Mouse (Mus musculus): Measurements from ENCODE around the gene Tspan11.
A peak's percentile ranks its signal among the peaks of the same experiment; 100 is the strongest.

The Tspan11 gene

DNA sequence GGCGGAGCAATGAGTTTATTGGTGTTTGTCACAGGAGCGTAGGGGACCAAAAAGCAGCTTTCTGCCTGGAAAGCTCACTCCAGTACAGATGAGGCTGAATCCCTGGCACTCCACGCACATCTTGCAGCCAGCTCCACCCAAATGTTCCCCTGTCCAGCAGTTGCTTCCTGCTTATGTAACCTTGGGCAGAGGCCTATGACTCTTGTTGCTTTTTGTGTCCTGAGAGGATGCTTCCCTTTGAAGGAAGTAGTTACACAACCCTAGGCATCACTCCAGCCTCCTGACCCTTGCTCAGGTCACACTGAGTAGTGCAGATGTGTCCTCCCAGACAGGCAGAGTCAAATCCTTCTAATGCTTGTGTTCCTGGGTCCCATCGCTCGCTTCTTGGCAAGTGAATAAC lies 46.5 kb downstream of the Tspan11 start:
- DNase-seq (ENCODE audit: low read depth, low spot score): no peak

DNA sequence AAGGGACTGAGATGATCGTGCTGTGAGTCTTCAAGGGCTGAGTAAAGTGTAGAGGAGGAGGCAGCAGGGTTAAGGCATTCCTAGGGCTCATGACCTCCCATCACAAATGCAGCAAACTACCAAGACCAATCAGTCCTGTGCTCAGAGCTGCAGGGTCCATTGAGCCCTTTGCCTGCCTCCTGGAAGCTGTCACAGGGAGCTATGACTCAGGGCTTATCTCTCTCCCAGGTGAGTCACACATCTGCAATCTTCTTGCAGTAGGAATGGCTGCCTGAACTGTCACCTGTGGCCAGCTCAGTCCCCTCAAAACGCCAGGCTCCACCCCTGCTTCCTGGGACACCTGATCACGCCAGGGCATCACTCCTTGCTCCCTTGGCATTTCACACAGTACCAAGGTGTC lies 47.7 kb downstream of the Tspan11 start:
- no peak for DNase-seq (ENCODE audit: low read depth, low spot score)

DNA sequence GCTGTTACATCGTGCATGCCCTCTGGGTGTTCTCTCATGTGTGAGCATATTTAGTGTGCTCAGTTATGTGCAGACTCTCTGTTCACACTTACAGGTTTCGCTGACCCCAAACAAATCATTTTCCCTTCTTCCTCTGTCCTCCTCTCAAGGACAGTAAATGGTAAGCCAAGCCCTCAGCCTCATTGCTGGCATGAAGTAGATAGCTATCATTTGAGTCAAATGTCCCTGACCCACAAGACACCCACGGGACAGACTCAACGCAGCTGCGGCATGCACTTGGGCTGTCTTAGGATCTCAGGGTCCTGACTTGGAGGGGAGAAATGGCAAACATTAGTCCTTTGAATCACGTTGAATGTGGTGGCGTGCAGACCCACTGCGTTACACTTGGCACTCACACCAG lies 55.0 kb downstream of the Tspan11 start:
- no peak for DNase-seq (ENCODE audit: low read depth, low spot score)

DNA sequence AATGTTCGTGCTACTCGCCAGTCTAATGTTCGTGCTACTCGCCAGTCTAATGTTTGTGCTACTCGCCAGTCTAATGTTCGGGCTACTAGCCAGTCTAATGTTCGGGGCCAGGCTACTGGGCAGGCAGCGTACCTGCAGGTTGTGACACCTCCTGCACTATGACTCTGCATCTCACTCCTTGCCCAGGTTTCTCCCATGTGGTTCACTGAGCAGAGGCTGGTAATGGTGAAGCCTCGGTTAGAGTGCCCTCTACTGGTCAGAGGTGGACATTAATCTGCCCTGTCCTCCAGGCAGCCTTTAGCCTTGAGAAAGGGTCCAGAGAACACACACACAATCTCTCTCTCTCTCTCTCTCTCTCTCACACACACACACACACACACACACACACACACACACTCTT lies 58.3 kb downstream of the Tspan11 start:
- peak; percentile 75 for DNase-seq (ENCODE audit: low read depth, low spot score)

DNA sequence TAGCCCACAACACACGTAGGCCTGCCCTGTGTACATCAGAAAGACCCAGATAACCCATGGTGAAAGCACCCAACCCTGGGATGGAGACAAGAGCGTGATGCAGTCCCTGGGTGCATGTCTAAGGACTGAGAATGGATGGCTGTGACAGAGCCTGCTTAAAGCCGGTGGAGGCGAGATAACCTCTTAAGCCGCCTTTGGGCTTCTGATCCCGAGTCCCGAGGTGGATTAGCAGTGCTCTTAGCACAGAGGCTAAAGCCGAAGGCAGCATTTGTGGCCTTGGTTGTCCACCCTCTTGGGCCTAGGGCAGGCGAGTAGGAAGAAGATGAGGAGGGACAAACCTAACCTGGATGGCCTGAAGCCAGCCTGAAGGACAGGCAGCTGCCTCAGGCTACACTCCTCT lies 61.3 kb downstream of the Tspan11 start:
- DNase-seq (ENCODE audit: low read depth, low spot score): peak; percentile 66

DNA sequence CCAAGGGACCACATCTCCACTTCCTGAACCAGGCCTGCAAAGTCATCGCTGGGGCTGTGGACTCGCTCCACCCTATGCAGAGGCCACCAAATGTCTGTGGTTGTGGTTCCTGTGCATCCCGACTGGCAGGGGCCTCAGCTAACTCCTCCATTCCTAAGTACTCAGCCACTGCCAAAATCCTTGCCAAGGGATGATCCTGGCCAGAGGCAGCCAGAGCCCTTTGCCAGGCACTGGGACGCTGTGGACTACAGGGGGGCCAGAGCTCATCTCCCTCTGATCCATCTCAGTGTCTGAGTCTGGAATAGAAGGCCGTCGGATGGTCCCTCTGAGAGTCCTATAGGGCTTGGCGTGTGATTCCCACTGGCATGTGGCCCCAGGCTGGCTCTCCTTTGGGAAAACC lies 62.5 kb downstream of the Tspan11 start:
- DNase-seq (ENCODE audit: low read depth, low spot score): no peak

DNA sequence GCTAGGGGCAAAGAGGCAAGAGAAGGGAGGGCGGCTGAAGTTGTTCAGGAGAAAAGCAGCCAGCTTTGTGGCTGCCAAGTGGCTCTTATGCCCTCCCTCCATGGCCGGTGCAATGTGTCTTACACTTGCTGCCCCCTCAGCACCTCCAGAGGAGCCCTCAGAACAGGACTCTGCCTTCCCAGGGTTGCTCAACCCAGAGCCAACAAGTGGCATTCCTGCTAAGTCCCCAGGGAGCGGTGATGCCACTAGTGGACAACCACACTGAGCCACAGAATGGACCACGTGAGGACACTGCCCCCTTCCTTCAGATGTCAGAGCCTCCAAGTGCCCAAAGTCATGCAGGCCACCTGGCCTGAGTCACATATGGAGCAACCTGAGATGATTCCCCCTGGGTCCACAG lies 65.7 kb downstream of the Tspan11 start:
- no peak for DNase-seq (ENCODE audit: low read depth, low spot score)

DNA sequence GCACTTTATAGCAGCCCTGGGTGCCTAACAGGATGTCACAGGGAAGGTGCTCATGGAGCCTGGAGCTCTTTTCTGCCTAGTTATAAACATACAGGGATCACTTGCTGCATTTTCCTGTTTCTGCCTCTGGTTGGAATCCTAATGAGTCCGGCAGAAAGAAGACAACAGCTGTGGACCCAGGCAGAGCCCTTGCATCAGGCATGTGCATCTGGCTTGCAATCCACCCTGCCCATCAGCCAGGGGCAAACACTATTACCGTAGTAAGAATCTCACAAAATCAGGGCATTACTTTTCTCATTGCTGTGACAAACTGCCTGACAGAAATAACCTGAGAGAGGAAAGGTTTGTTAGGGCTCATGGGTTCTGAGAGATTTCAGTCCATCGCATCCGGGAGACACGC lies 68.8 kb downstream of the Tspan11 start:
- DNase-seq (ENCODE audit: low read depth, low spot score): no peak

DNA sequence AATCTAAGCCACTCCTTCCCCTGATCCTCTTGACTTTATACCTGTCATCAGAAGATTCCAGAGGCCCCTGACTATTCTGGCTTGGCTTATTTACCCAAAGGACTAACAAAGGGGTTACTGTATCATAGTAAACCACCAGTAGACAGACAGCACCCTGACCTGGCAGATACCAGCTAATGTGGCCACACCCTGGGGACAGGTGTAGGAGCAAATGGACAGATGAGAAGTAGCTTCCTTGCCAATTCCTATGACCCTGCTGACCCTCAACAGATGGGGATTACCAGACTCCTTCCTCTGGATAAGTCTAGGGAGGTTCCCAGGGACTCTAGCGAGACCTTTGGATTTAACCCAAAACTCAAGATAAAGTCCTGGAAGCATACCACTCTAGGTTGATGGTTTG lies 72.8 kb downstream of the Tspan11 start:
- no peak for DNase-seq (ENCODE audit: low read depth, low spot score)

DNA sequence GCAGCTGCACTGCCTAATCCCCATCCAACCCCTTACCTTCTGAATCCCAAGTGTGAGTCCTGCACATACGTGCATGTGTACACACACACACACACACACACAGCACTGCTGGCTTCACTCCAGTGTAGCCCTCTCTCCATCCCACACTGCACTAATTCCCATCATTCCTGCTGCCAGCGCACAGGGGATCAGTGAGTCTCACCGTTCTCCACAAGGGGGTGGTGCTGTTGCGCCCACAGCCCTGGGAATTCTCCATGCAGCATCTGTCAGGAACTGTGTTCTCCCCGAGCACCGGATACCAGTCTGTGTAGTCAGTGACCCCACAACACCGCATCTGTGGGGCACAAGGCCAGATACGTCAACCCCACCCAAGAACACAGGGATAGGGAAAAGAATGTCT lies 78.1 kb downstream of the Tspan11 start:
- peak; percentile 58 for DNase-seq (ENCODE audit: low read depth, low spot score)

DNA sequence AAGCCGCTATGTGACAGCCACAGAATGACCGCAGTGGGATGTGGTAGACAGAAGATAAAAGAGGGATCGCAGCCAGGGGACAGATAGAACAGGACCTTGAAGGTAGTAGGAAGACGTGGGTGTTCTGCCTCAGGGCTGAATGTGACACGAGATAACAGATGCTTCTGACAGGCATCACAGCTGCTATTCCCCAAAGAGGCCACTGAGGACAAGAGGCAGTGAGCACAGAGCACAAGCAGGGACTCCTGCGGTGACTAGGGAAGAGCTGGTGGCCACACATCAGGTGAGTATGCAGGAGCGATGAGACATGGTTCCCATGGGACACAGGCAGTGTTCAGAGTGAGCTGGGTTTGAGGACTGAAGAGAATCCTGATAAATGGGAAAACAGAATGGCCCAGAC lies 82.3 kb downstream of the Tspan11 start:
- DNase-seq (ENCODE audit: low read depth, low spot score): no peak

DNA sequence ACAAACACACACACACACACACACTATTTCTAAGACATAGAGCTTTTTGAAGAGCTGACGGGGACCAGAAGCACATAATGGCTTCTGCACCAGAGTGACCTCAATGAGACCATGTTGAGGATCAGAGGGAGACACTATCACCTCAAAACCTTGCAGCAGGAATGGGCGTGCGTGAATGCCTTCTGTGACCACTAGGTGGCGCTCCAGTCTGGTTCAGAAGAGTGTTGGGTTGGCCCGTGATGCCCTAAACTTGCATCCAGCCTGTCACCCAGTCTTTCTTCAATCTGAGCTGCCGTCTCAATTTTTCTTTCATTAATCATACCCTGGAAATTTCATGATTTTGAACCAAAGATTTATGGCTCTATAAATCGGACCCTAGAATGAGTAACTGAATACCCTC lies 82.7 kb downstream of the Tspan11 start:
- peak; percentile 76 for DNase-seq (ENCODE audit: low read depth, low spot score)

DNA sequence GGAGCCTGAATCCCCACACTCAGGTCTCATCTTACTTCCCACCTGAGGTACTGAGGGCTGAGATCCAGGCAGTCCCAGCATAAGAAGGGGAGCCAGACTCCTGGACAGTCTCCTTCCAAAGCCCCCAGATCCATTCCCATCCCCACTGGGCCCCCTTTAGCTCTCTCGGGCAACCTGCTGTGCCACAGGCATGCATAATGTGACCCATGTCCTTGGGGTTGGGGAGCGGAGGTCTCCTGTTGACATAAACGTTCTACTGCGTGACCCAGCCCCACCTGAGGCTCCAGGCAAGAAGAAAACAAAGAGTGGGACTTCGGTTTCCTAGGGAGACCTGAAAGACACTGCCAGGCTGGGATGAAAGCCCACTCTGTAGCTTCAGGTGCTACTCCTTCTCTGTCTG lies 83.5 kb downstream of the Tspan11 start:
- DNase-seq (ENCODE audit: low read depth, low spot score): no peak

DNA sequence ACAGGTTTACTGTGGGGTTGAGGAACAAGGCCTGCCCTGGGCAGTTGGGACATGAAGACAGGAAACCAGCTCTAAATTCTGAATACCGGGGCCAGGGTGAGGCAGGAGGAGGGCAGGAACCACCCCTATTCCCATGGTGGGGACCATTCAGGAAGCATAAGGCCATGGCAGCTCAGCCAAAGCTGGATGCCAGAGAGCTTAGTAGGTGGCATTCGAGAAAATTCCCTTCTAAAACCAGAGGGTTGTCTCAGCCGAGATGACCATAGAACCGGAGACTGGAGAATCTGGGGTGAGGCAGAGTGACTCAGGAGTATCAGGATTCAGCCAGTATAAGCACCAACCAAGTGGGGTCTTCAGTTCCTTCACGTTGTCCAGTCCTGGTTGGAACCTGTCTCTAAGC lies 84.5 kb downstream of the Tspan11 start:
- no peak for DNase-seq (ENCODE audit: low read depth, low spot score)

DNA sequence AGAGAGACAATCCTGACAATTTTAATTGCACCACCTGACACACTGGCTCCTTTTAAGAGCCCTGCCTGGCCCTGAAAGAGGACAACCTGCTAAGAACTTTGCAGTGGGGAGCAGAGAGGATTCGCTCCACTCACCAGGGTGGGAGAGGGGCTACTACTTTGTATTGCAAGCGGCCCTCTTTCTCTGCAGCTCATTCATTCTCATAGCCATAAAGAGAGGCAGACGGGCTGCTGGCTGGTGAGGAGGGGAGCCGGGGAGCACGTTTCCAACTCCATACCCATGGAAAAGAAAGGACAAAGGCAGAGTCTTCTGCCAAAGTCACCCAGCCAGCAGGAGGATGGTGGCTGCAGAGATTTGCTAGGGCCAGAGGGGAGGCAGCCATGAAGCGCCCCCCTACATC lies 86.2 kb downstream of the Tspan11 start:
- DNase-seq (ENCODE audit: low read depth, low spot score): no peak

DNA sequence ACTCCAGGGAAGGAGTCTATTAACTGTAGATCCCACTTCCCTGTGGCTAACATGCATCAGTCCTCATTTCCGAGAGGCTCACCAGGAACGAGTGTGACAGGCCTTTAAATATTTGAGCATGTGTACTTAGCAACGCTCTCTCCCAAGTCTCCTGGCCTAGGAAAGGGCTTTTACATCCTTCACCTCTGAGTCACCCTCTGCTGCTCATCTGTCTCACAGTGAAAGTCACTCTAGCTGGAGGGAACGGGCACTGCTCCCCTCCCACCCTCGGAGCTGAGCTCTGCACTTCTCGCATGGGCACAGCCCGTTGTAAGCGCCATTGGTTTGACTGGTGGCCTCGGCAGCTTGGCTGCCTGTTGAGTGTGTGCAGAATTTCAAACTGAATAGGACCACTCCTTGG lies 86.6 kb downstream of the Tspan11 start:
- DNase-seq (ENCODE audit: low read depth, low spot score): no peak

DNA sequence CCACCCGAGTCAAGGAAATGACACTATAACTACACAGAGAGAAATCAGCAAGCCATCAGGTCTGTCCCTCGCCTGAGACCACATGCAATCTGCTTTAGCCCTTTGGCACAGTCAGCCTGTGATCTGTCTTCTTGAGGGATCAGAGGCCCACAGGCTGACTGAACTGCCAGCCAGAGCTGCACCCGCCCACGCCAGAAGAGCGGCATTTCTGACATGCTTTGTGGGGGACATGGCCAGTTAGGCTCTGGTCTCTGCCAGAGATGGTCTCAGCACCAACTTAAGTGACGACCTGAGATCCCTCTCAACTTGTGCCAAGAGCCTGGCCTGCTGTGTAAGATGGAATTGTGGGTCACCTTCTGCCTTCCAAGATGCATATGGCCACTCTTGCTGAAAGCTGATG lies 89.3 kb downstream of the Tspan11 start:
- no peak for DNase-seq (ENCODE audit: low read depth, low spot score)

DNA sequence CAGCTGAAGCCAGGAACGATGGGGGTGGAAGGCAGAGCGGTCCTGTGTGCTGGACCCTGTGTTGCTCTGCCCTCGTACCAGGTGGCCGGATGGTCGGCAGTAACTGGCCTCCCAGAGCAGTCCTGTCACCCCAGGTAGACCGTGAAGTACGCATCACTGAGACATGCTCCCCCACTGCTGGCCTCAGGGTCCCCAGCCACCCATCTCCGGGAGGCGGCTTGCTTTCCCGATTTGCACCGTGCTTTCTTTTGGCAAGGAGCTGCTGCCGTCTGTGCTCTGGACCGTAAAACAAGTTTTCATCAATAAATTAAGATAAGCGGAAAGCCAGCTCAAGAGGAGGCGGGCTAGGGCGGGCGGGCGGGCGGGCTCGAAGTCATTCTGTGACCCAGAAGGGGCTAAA lies 91.6 kb downstream of the Tspan11 start:
- no peak for DNase-seq (ENCODE audit: low read depth, low spot score)

DNA sequence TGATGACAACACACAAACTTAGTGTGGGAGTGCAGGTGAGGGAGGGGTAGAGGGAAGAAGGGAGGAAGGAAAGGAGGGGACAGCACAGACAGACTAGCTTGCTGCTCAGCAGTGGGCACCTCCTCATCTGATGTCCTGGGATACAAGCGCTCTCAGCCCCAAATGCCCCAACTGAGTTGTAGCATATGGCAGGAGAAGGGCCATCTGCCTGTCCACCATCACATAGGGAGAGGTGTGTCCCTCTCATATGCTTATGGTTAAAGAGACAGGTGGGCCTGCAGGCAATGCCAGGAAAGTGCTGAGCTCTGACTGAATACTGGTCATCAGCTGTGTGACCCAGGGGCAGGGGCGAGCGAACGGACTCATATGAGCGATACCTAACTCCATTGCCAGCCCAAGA lies 92.4 kb downstream of the Tspan11 start:
- DNase-seq (ENCODE audit: low read depth, low spot score): no peak

DNA sequence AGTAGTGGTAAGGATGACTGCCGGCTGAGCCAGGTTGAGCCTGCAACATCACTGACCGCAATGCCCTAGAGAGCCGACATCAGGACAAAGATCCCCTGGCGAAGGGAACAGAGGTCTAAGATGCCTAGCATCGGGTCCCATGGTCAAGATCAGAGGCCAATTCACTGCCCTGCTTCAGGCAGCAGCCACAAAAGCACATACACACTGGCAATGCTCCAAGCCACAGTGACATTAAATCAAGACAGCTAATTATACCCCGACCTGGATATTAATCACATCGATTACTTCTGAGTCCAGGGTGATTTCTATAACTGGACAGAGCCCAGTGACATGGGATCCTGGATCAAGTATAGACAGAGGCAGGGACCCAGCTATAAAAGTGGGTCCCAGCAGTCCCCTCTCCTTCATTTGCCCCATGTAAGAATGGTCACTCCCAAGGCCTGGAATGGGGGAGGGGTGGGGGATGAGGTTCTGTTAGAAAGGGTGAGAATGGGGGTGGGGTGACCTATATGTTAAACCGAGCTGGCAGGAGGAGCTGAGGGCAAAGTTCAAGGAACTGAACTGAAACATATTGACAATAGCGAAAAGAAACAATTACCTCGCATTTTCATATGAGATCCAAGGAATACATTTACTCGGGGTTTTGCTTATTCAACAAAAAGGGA lies 93.1 kb downstream of the Tspan11 start:
- DNase-seq (ENCODE audit: low read depth, low spot score): no peak

DNA sequence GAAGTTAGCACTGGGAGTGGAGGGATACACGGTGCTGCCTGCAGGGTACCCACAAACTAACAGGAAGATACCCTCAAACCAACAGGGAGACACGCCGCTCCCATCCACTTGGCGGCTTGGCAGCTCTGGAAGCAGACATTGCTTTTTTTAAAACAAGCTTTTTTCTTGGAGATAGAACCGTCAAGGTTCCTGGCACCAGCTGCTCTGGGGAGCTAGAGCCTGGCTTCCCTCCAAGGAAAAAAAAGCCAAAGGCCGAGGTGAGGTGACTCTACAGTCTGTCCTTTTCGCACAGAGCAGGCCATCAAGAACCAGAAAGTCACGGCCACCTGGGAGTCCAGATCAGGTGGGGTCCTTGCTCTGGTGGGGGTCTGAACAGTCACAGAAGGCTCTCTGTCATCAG lies 93.8 kb downstream of the Tspan11 start:
- DNase-seq (ENCODE audit: low read depth, low spot score): no peak

DNA sequence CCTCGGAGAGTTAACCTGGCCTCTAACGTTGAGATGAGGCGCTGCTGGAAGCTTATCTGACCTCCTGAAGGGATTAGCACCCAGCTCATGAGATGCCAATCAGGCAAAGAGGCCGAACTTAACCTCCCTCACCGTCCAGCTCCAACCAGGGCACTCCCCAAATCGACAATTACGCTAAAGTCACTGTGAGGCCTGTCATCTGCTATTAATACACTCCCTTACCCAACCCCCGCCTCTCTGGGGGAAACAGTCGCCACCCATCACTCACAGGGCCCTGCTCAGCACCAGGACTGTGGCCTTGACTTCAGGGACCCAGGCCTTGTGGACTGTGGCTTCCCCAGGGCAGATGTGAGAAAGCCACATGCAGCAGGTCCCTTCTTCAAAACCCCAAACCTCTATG lies 99.0 kb downstream of the Tspan11 start:
- DNase-seq (ENCODE audit: low read depth, low spot score): no peak

DNA sequence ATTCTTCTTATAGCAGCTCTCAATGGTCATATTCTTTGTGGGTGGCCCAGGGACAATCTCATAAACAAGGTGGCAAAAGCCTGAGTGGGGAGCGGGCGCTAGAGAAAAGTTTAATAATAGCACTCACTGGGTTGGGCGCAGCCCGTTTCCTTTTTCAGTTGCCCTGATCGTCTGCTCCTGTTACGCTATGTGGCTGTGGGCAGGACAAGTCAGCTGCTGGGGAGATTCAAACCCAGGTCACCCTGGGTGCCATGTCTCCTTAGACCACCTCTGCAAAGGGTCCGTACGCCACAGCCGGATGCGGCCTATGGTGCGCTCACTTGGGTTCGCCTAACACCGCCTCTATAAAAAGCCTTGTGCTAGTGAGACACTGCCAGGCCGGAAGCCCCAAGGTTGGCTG lies 100.0 kb downstream of the Tspan11 start:
- no peak for DNase-seq (ENCODE audit: low read depth, low spot score)

DNA sequence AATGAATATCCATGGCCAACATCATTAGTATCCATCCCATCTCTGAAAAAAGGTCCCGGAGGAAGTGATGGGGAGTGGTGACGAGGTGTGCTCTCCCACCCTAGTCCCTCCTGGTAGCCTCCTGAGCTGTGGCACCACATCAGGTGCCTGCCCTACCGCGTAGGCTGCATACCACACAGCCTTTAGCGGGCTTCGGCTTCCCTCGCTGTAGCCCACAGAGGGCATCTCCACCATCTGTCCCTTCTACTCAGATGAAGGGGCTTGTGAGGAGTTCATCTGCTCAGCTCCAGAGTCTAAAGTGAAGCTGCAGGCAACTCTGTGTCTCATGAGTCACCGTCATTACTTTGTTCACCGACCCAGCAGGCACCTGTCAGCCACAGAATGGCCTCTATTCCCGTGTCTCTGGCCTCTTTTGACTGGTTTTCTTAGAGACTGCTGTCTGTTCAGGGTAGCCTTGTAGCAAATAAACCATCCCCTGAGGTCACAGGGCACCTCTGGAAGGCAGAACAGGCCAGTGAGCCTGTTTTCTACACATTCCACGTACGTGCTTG lies 101.6 kb downstream of the Tspan11 start:
- no peak for DNase-seq (ENCODE audit: low read depth, low spot score)
